Mouse (Mus musculus): ENCODE results near the gene Zfp825. TPM values are rescaled to one million over a fixed set of nuclear protein-coding genes. Genes with fewer than 3 reads are reported as not detected.
"Not testable (repeated sequence)": the region's sequence is repeated elsewhere in the genome, so short reads cannot be mapped to it uniquely, and the experiment has no call there.

Zfp825 gene
- polyA plus RNA-seq, 1 experiment from 2014 or later, result 22.4 TPM

GRCm38 (mm10) chr13:74499696-74500095 lies 5.9 kb upstream of the Zfp825 start:
- not testable (repeated sequence) for H3K27ac ChIP-seq; H3K4me3 ChIP-seq; ATAC-seq (ENCODE audit: insufficient number of reproducible peaks, insufficient read depth, low FRiP score, low TSS enrichment); H3K27me3 ChIP-seq; H3K4me2 ChIP-seq (replicated peaks); H3K36me3 ChIP-seq; H3K9me3 ChIP-seq; H3K9ac ChIP-seq; H3K4me1 ChIP-seq
- WGBS, result 50% methylated on average over 1 of the region's 1 CpGs

- peaks cover 14% of the 10 kb centered on the region; the same call in 1 of the 2 replicates for H3K36me3 ChIP-seq
- H3K4me1 ChIP-seq; H3K4me3 ChIP-seq; H3K27ac ChIP-seq; H3K4me2 ChIP-seq (replicated peaks); H3K9me3 ChIP-seq; H3K9ac ChIP-seq; ATAC-seq (ENCODE audit: insufficient number of reproducible peaks, insufficient read depth, low FRiP score, low TSS enrichment); H3K27me3 ChIP-seq: not testable (repeated sequence)
- WGBS, result 91% methylated on average over 2 of the region's 3 CpGs
These were observed 9.5 kb downstream of the Zfp825 start for GRCm38 (mm10) chr13:74484326-74484725.

GRCm38 (mm10) chr13:74471468-74471867 lies 22.3 kb downstream of the Zfp825 start:
- H3K9me3 ChIP-seq; H3K4me1 ChIP-seq; ATAC-seq (ENCODE audit: insufficient number of reproducible peaks, insufficient read depth, low FRiP score, low TSS enrichment); H3K4me2 ChIP-seq (replicated peaks); H3K36me3 ChIP-seq; H3K4me3 ChIP-seq; H3K27me3 ChIP-seq; H3K9ac ChIP-seq; H3K27ac ChIP-seq: not testable (repeated sequence)
- 85% methylated on average over 2 of the region's 2 CpGs for WGBS

- H3K4me3 ChIP-seq, result peak overlapping the region; percentile 55
- H3K4me1 ChIP-seq, result no peaks in the 10 kb centered on the region; the same call in 1 of the 2 replicates
- H3K36me3 ChIP-seq, result no peaks in the 10 kb centered on the region
- H3K9me3 ChIP-seq, result no peaks in the 10 kb centered on the region
- peak; percentile 99 for ATAC-seq (ENCODE audit: insufficient number of reproducible peaks, insufficient read depth, low FRiP score, low TSS enrichment)
- under 1% methylated on average over 23 of the region's 23 CpGs for WGBS
- peak overlapping the region; percentile 92 for H3K27ac ChIP-seq
- peak overlapping the region; percentile 71 for H3K4me2 ChIP-seq (replicated peaks)
- no peaks in the 10 kb centered on the region for H3K27me3 ChIP-seq
- H3K9ac ChIP-seq, result peak overlapping the region; percentile 52
These were observed 30.9 kb downstream of the Zfp825 start for GRCm38 (mm10) chr13:74462699-74463385.

- WGBS, result 3% methylated on average over 7 of the region's 7 CpGs
- not testable (repeated sequence) for H3K9me3 ChIP-seq; H3K27me3 ChIP-seq; ATAC-seq (ENCODE audit: insufficient number of reproducible peaks, insufficient read depth, low FRiP score, low TSS enrichment); H3K36me3 ChIP-seq; H3K4me1 ChIP-seq
- Histone ChIP-seq H3K9ac (peak overlapping the region; percentile 52), H3K4me2 (replicated peaks) (peak overlapping the region; percentile 71), H3K4me3 (peak overlapping the region; percentile 55), H3K27ac (peak overlapping the region; percentile 92)
These were observed 31.5 kb downstream of the Zfp825 start for GRCm38 (mm10) chr13:74462318-74462698.

GRCm38 (mm10) chr13:74439895-74440294 lies 53.9 kb downstream of the Zfp825 start:
- no peak overlapping the region for H3K27ac ChIP-seq
- no peaks in the 10 kb centered on the region for H3K4me1 ChIP-seq
- no peak for ATAC-seq (ENCODE audit: insufficient number of reproducible peaks, insufficient read depth, low FRiP score, low TSS enrichment)
- no peak overlapping the region for H3K4me2 ChIP-seq (replicated peaks)
- H3K27me3 ChIP-seq, result no peaks in the 10 kb centered on the region
- H3K9me3 ChIP-seq, result peaks cover 39% of the 10 kb centered on the region
- 30% methylated on average over 19 of the region's 19 CpGs for WGBS
- no peak overlapping the region for H3K4me3 ChIP-seq
- peaks cover 24% of the 10 kb centered on the region for H3K36me3 ChIP-seq
- H3K9ac ChIP-seq, result no peak overlapping the region

Other genes with a start within 250 kb of the Zfp825 start
- 1.2 and 1.7 TPM in 2 replicates for gene Ahrr, start 201.7 kb downstream of the Zfp825 start, polyA plus RNA-seq (2016; fragmentation: Nextera tagmentation; extraction: Ambion mirVana)
- 131 and 133 TPM in 2 replicates for gene Pdcd6, start 176.4 kb downstream of the Zfp825 start, polyA plus RNA-seq (2016; fragmentation: Nextera tagmentation; extraction: Ambion mirVana)
- gene Sdha, start 143.7 kb downstream of the Zfp825 start, polyA plus RNA-seq (2016; fragmentation: Nextera tagmentation; extraction: Ambion mirVana), result 230 and 238 TPM in 2 replicates
- gene Ccdc127, start 143.7 kb downstream of the Zfp825 start, polyA plus RNA-seq (2016; fragmentation: Nextera tagmentation; extraction: Ambion mirVana), result 66.1 and 67.9 TPM in 2 replicates
- gene Lrrc14b, start 130.0 kb downstream of the Zfp825 start, polyA plus RNA-seq (2016; fragmentation: Nextera tagmentation; extraction: Ambion mirVana), result not detected in 2 replicates
- gene Zfp72, start 103.2 kb downstream of the Zfp825 start, polyA plus RNA-seq (2016; fragmentation: Nextera tagmentation; extraction: Ambion mirVana), result 7.8 and 8.4 TPM in 2 replicates
- gene Ftl1-ps1, start 94.3 kb downstream of the Zfp825 start, polyA plus RNA-seq (2016; fragmentation: Nextera tagmentation; extraction: Ambion mirVana), result 84.1 and 88.1 TPM in 2 replicates
- 3.0 and 6.6 TPM in 2 replicates for gene Erap1, start 145.6 kb upstream of the Zfp825 start, polyA plus RNA-seq (2016; fragmentation: Nextera tagmentation; extraction: Ambion mirVana)

Data from embryonic facial prominence, embryonic 12.5 days (tissue).